Mouse (Mus musculus) kidney, adult 2 months (tissue): ENCODE results near the gene Diaph3.

Source experiments
- CTCF ChIP-seq: fragments of 200-500 bp; conservative IDR thresholded peaks from 2 replicates; pipeline ENCODE4 v1.5.1; 2011; ENCODE audit warnings: low read depth, mild to moderate bottlenecking, control low read depth, low read length, moderate library complexity, mixed read lengths; ENCODE audit not compliant: insufficient read depth, insufficient read length
- POLR2A ChIP-seq: fragments of 200-500 bp; IDR thresholded peaks from one replicate; pipeline ENCODE4 v1.6.1; 2011; ENCODE audit warnings: low read depth, low read length, control low read depth

- TF ChIP-seq CTCF (no peak), POLR2A (no peak)
Observed at GRCm38 (mm10) chr14:86844075-86844474, 297.0 kb downstream of the Diaph3 start.
